7 mouse cellular contexts compared by ENCODE assay signal in the genomic region with DNA sequence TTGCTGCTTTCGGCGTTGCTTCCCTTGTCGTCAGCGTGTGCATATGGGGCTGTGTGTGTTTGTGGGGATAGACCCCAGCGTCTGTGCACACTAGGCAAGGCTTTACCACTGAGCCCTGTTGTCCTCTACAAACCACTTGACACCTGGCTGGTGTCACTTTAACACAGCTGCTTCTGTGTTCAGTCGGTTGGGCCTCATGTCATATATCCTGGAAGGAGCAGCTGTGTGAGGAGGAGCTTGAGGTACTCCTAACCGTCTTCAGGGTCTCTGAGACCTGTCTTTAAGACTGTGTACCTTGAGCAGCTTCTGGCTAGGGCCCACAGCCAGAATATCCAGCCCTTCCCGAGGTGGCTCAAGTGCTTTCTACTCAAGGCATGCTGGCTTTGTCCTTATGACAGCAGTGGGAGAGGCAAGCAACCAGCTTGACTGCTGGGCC. TPM values are rescaled to one million over a fixed set of nuclear protein-coding genes. Genes with fewer than 3 reads are reported as not detected.
A peak's percentile ranks its signal among the peaks of the same experiment; 100 is the strongest.
DNase-seq lines count a peak whose midpoint lies in the region; ATAC-seq and TF ChIP-seq lines count a peak whose summit lies in the region.

No protein-coding gene starts in this region.

- peaks cover 4 to 28% of the 10 kb centered on the region in 2 experiments for H3K36me3 ChIP-seq in CH12.LX (replicated peaks in 1 of 2; ENCODE audit: control insufficient read depth in 1 of 2, insufficient read depth in 1 of 2, low read length in 1 of 2)
- no peaks in the 10 kb centered on the region for H3K36me3 ChIP-seq in hindbrain, postnatal 0 days (ENCODE audit: insufficient read depth, low read length)
- H3K36me3 ChIP-seq in midbrain, embryonic 16.5 days (ENCODE audit: control insufficient read depth, insufficient read depth, low read length) = no peaks in the 10 kb centered on the region

- peak; percentile 79 for DNase-seq in CH12.LX (ENCODE audit: extremely low read depth)
- DNase-seq in hindbrain, postnatal 0 days (ENCODE audit: low spot score) = no peak
- DNase-seq in adrenal gland, postnatal 14 days = no peak
- DNase-seq in left cerebral cortex, postnatal 25 days (ENCODE audit: low spot score in 2 of 2) = no peak
- DNase-seq in left cerebral cortex, postnatal 36 days (ENCODE audit: low spot score in 2 of 2) = no peak

- H3K27ac ChIP-seq in CH12.LX (ENCODE audit: insufficient read depth, low read depth) = peak overlapping the region; percentile 98
- H3K27ac ChIP-seq in bone marrow, adult 2 months (ENCODE audit: control insufficient read depth, insufficient read depth, low read depth, low read length, poor library complexity) = peak overlapping the region; percentile 83
- H3K27ac ChIP-seq in hindbrain, postnatal 0 days = peak overlapping the region; percentile 89
- peak overlapping the region; percentile 85 for H3K27ac ChIP-seq in midbrain, embryonic 16.5 days (ENCODE audit: low read length)

- peak overlapping the region; percentile 74 for H3K4me2 ChIP-seq in CH12.LX (ENCODE audit: insufficient read depth, low read depth, poor library complexity, severe bottlenecking)
- H3K4me2 ChIP-seq in hindbrain, postnatal 0 days (ENCODE audit: low read depth, low read length) = peak overlapping the region; percentile 56
- H3K4me2 ChIP-seq in midbrain, embryonic 16.5 days (ENCODE audit: low read length) = peak overlapping the region; percentile 60

- peak overlapping the region; percentile 34 for H3K9ac ChIP-seq in CH12.LX (ENCODE audit: insufficient read depth, low read depth)
- H3K9ac ChIP-seq in hindbrain, postnatal 0 days (replicated peaks; ENCODE audit: low read length) = peak overlapping the region; percentile 28; the same call in 1 of the 2 replicates
- peak overlapping the region; percentile 49 for H3K9ac ChIP-seq in midbrain, embryonic 16.5 days (ENCODE audit: low read depth, low read length)

- H3K27me3 ChIP-seq in CH12.LX (replicated peaks) = no peaks in the 10 kb centered on the region
- H3K27me3 ChIP-seq in hindbrain, postnatal 0 days (ENCODE audit: insufficient read depth, low read length) = no peaks in the 10 kb centered on the region
- H3K27me3 ChIP-seq in midbrain, embryonic 16.5 days (ENCODE audit: control insufficient read depth, insufficient read depth, low read depth, low read length) = no peaks in the 10 kb centered on the region

- peaks cover 41 to 96% of the 10 kb centered on the region in 2 experiments for H3K4me1 ChIP-seq in CH12.LX (ENCODE audit: control insufficient read depth in 1 of 2, insufficient read depth in 2 of 2)
- H3K4me1 ChIP-seq in bone marrow, adult 2 months (ENCODE audit: control insufficient read depth, insufficient read depth, low read length) = peaks cover 23% of the 10 kb centered on the region
- peaks cover 56% of the 10 kb centered on the region for H3K4me1 ChIP-seq in hindbrain, postnatal 0 days (ENCODE audit: insufficient read depth, low read length)
- peaks cover 82% of the 10 kb centered on the region for H3K4me1 ChIP-seq in midbrain, embryonic 16.5 days (ENCODE audit: control insufficient read depth, insufficient read depth, low read length)

- intact Hi-C loops in left cerebral cortex, postnatal 25 days (cut with DNase I) = no loop called here
- intact Hi-C loops in left cerebral cortex, postnatal 36 days (cut with DNase I) = loop anchor here (5.0 kb wide), 1 partner anchor 37 kb away; no protein-coding TSS in a partner anchor

- no peak for TF ChIP-seq CTCF in CH12.LX (conservative IDR thresholded peaks at IDR 0.05 in 1 of 2, IDR thresholded peaks at IDR 0.05 in 1 of 2; ENCODE audit: low read depth in 2 of 2, low read length in 2 of 2)
- no peak for TF ChIP-seq CTCF in bone marrow, adult 2 months (IDR thresholded peaks at IDR 0.05; ENCODE audit: control insufficient read depth, insufficient read depth, low read length)
- no peak for TF ChIP-seq CTCF in hindbrain, postnatal 0 days (IDR thresholded peaks at IDR 0.05; ENCODE audit: low read depth)

- peak overlapping the region; percentile 29 to 55 (median 48) for H3K4me3 ChIP-seq in CH12.LX (replicated peaks in 1 of 3; ENCODE audit: low read depth in 2 of 3, low read length in 2 of 3, poor library complexity in 1 of 3)
- H3K4me3 ChIP-seq in bone marrow, adult 2 months (replicated peaks; ENCODE audit: control insufficient read depth, low read depth, low read length) = peak overlapping the region; percentile 55
- no peak overlapping the region for H3K4me3 ChIP-seq in hindbrain, postnatal 0 days (ENCODE audit: low read length)
- H3K4me3 ChIP-seq in midbrain, embryonic 16.5 days (ENCODE audit: low read depth, low read length) = 0 out of 2 replicates have a peak overlapping the region, but pooled peaks have one; percentile 3

- ATAC-seq in hindbrain, postnatal 0 days = peak; percentile 6
- peak; percentile 9; the same call in 1 of the 2 replicates for ATAC-seq in midbrain, embryonic 16.5 days

- in situ Hi-C loops in CH12.LX (cut with MboI; ENCODE audit: low pct_ligation_motif_present, low pct_unique_long_range_greater_than_20kb, low sequenced_read_pairs) = loop anchor here (5.0 kb wide), 1 partner anchor 32 kb away; no protein-coding TSS in a partner anchor

- dilution Hi-C loops in CH12.LX (cut with MboI; ENCODE audit: extremely low pct_ligation_motif_present, extremely low pct_unique_long_range_greater_than_20kb, low sequenced_read_pairs) = no loop called here

- WGBS in bone marrow, adult 2 months = 6% methylated on average over 8 of the region's 8 CpGs
- 16% methylated on average over 8 of the region's 8 CpGs for WGBS in hindbrain, postnatal 0 days
- WGBS in midbrain, embryonic 16.5 days = 32% methylated on average over 8 of the region's 8 CpGs

- no peaks in the 10 kb centered on the region for H3K9me3 ChIP-seq in CH12.LX (replicated peaks; ENCODE audit: low read length)
- no peaks in the 10 kb centered on the region for H3K9me3 ChIP-seq in hindbrain, postnatal 0 days (ENCODE audit: low read length)
- H3K9me3 ChIP-seq in midbrain, embryonic 16.5 days (replicated peaks; ENCODE audit: control insufficient read depth, low read length, poor library complexity, severe bottlenecking) = no peaks in the 10 kb centered on the region

- peaks cover 100% of the 10 kb centered on the region for H3K79me2 ChIP-seq in CH12.LX (replicated peaks; ENCODE audit: control insufficient read depth, extremely low read depth, insufficient read depth, poor library complexity, severe bottlenecking)

- TF ChIP-seq EP300 in CH12.LX (IDR thresholded peaks at IDR 0.05; ENCODE audit: low read length) = no peak; the same call in 1 of the 2 replicates

- TF ChIP-seq RAD21 in CH12.LX (IDR thresholded peaks at IDR 0.05; ENCODE audit: low read depth, low read length) = no peak

- TF ChIP-seq POLR2A in CH12.LX (IDR thresholded peaks at IDR 0.05; ENCODE audit: low read depth, low read length) = peak; percentile 60; the same call in 1 of the 2 replicates
- TF ChIP-seq POLR2A in bone marrow, adult 2 months (IDR thresholded peaks at IDR 0.05; ENCODE audit: borderline replicate concordance, control insufficient read depth, low read depth, low read length) = no peak

TF ChIP-seq in CH12.LX, 34 proteins besides CTCF, POLR2A, EP300 and RAD21 (continues in another document):
- TF ChIP-seq ZKSCAN1 (IDR thresholded peaks at IDR 0.05; ENCODE audit: borderline replicate concordance, low read depth, low read length) = no peak
- TF ChIP-seq USF1 (IDR thresholded peaks at IDR 0.05; ENCODE audit: low read depth, low read length) = no peak
- TF ChIP-seq MAZ (IDR thresholded peaks at IDR 0.05; ENCODE audit: low read depth, low read length) = no peak
- TF ChIP-seq GABPA (IDR thresholded peaks at IDR 0.05; ENCODE audit: insufficient replicate concordance, low read depth, low read length) = no peak
- TF ChIP-seq TBP (conservative IDR thresholded peaks at IDR 0.05; ENCODE audit: low read depth, low read length) = peak; percentile 13; the same call in 1 of the 2 replicates
- 0 out of 2 replicates have a peak, but pooled peaks have one; percentile 27 for TF ChIP-seq MYC (IDR thresholded peaks at IDR 0.05; ENCODE audit: low read depth, low read length)
- peak; percentile 95; the same call in 1 of the 2 replicates for TF ChIP-seq SIN3A (IDR thresholded peaks at IDR 0.05; ENCODE audit: low read length)
- TF ChIP-seq NRF1 (IDR thresholded peaks at IDR 0.05; ENCODE audit: low read depth, low read length) = no peak
- no peak for TF ChIP-seq BHLHE40 (IDR thresholded peaks at IDR 0.05; ENCODE audit: low read depth, low read length)
- TF ChIP-seq IRF4 (IDR thresholded peaks at IDR 0.05; ENCODE audit: low read depth, low read length) = no peak
- no peak for TF ChIP-seq E2F4 (IDR thresholded peaks at IDR 0.05; ENCODE audit: insufficient replicate concordance, low read depth, low read length)
- TF ChIP-seq MAX (IDR thresholded peaks at IDR 0.05; ENCODE audit: low read length) = peak; percentile 81
- peak; percentile 24; the same call in 1 of the 2 replicates for TF ChIP-seq ZMIZ1 (IDR thresholded peaks at IDR 0.05; ENCODE audit: low read depth, low read length)
- TF ChIP-seq ELF1 (IDR thresholded peaks at IDR 0.05; ENCODE audit: low read depth, low read length) = no peak
- no peak for TF ChIP-seq MAFK (IDR thresholded peaks at IDR 0.05; ENCODE audit: insufficient replicate concordance, low read length)
- TF ChIP-seq MEF2A (IDR thresholded peaks at IDR 0.05; ENCODE audit: borderline replicate concordance, low read depth, low read length) = no peak
- TF ChIP-seq HCFC1 (IDR thresholded peaks at IDR 0.05; ENCODE audit: low read depth, low read length) = no peak; the same call in 1 of the 2 replicates
- no peak for TF ChIP-seq KAT2A (IDR thresholded peaks at IDR 0.05; ENCODE audit: insufficient replicate concordance, low read length)
- TF ChIP-seq MXI1 (IDR thresholded peaks at IDR 0.05; ENCODE audit: low read depth, low read length) = peak; percentile 86
- 0 out of 2 replicates have a peak, but pooled peaks have one; percentile 42 for TF ChIP-seq NELFE (IDR thresholded peaks at IDR 0.05; ENCODE audit: low read depth, low read length)
- TF ChIP-seq TCF12 (IDR thresholded peaks at IDR 0.05; ENCODE audit: low read depth, low read length) = peak; percentile 90

RNA-seq across cellular contexts. Expression of a gene that starts 7.3 kb away (rescaled TPM):
- total RNA-seq in CH12.LX (2012; rRNA removed) (300 and 318 TPM in 2 replicates), CH12.LX (2014; rRNA removed) (223 and 251 TPM in 2 replicates)
- polyA plus RNA-seq in CH12.LX (2012; ENCODE audit: insufficient read length, low read depth) = 465 and 470 TPM in 2 replicates
- 271 and 453 TPM in 2 replicates for polyA plus RNA-seq in bone marrow, adult 2 months (2011; ENCODE audit: insufficient read depth, insufficient read length, low replicate concordance, missing spikeins)
- 768 and 845 TPM in 2 replicates for total RNA-seq in hindbrain, postnatal 0 days (2014; rRNA removed)
- 277 and 281 TPM in 2 replicates for polyA plus RNA-seq in hindbrain, postnatal 0 days (2015; fragmentation: Nextera tagmentation; extraction: Ambion mirVana)
- 204 and 235 TPM in 2 replicates for polyA plus RNA-seq in midbrain, embryonic 16.5 days (2015; fragmentation: Nextera tagmentation; extraction: Ambion mirVana)
- 876 and 969 TPM in 2 replicates for total RNA-seq in adrenal gland, postnatal 14 days (2021)
- 1,000 to 10,000 TPM; 1,491 to 1,558 TPM for total RNA-seq in left cerebral cortex, postnatal 25 days (2021)
- total RNA-seq in left cerebral cortex, postnatal 36 days (2021) = 1,000 to 10,000 TPM; 1,489 to 1,662 TPM
